Mouse (Mus musculus): ENCODE measurements at regions not wholly inside any gene's neighbourhood (a gene's known extent, or its start where the extent isn't known, plus 50 kb on each side); places are given as distances from the start of the nearest gene placed in this dataset.

DNA sequence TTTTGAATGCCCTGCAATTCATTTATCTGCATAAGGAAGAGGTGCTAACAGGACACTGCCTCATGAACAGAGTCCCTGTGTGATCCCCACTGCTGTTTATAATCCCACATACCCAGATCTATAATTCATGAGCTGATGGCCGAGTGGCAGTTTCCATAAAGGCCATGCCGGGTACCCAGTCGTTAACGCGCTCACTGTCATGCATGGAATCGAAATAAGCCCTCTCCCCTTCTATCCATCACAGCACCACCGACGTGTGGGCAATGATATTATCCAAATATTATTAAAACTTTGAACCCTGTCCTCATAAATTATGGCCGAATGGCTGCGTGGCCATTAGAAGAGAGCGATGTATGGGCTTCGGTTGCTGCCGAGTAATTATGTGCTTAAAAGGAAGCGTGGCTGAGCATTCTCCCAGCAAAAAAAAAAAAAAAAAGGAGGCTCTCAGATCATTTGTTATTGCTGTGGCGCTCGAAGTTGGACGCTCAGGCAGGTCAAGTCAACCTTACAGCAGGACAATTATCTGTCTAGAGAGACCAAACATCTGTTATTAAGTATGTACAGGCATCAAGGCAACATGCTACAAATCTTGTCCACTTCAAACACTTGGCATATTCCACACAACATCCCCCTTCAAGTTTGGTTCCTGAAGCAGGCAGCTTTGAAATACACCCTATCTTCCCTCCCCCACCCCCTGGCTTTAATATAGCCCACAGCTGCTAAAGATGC, 109.1 kb upstream of the Sall1 start:
- POLR2A ChIA-PET, result no interaction called here
- in situ Hi-C loops (cut with MboI; ENCODE audit: low pct_unique_long_range_greater_than_20kb), result no loop called here
- H3K27me3 ChIP-seq, result peaks cover 33% of the 10 kb centered on the region
- DNase-seq (ENCODE audit: low read depth, low spot score), result no peak
- ATAC-seq, result no peak
- CTCF ChIA-PET, result no interaction called here
- no peak for TF ChIP-seq CTCF (IDR thresholded peaks at IDR 0.05)

DNA sequence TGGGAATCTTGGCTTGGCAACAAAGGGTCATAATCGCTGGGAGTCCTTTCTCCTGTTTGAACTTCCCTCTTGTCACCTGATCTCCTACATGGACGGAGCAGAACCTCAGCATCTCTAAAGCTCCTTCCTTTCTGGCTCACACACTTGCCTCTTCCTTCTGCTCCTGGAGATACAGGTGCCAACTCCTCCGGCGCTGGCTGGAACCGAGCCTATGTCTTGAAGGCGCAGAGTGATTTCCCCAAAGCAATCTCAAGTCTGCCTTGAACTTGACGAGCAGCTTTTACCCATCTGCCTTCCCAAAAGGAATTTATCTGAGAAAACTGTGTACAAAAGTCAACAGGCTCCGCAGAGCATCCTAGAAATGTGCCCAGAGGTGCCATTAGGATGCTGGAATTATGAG, 108.4 kb upstream of the Sall1 start:
- ChIA-PET POLR2A (no interaction called here), CTCF (interaction anchor here (1.0 kb wide), 1 partner anchor 100 kb away, joined by 4 read pairs; no protein-coding TSS in a partner anchor)
- no peak for ATAC-seq
- in situ Hi-C loops (cut with MboI; ENCODE audit: low pct_unique_long_range_greater_than_20kb), result no loop called here
- no peak for DNase-seq (ENCODE audit: low read depth, low spot score)
- H3K27me3 ChIP-seq, result peaks cover 31% of the 10 kb centered on the region
- TF ChIP-seq CTCF (IDR thresholded peaks at IDR 0.05), result no peak

DNA sequence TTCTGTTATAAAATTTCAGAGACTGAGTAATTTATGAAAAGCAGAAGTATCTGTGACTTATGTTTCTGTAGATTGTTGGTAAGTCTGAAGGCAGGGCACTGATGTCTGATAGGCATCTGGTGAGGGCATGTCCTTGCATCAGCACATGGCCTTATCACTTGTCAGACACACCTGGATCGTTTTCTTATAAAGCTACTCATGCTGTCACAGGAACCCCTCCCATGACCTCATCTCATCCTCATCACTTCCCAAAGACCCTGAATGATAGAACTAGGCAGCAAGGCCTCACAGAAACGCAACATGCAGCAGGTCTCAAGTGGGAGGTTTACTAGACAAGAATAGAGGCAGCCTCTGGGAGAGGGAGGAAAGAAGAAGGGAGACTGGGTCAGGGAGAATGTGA, 107.0 kb upstream of the Sall1 start:
- ChIA-PET POLR2A (no interaction called here), CTCF (no interaction called here)
- H3K27me3 ChIP-seq, result peaks cover 23% of the 10 kb centered on the region
- no peak for DNase-seq (ENCODE audit: low read depth, low spot score)
- TF ChIP-seq CTCF (IDR thresholded peaks at IDR 0.05), result no peak
- in situ Hi-C loops (cut with MboI; ENCODE audit: low pct_unique_long_range_greater_than_20kb), result no loop called here
- ATAC-seq, result no peak

DNA sequence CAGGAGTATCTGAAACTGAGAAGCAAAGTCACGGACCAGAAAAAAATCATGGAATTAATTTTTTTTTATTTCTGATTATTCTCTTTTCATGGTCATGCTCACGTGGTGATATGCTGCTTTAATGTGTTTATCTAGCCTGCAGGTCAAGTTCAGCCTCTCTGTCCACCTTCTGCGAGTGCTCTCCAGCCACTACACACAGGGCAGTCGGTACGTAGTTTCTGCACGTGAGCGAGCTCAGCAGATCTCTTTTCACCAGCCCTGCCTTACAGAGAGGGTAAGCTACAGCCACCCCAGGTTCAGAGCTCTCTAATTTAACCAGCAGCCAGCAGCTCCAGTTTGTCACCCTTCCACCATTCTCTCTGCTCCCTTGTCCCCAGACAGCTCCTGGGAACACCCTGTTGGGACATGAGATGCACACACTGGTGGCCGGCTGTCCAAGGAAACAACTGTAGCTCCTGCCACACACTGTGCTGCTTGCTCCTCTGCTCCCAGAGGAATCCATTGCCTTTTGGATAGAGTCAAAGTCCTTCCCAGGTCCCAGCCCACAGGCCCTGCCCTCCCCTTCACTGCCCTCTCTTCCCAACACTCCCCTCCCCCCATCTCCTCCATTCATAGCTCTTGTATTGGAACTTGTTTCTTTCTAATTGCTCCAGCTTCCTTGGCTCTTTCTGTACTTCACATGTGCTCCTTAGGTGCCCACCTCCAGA, 97.7 kb upstream of the Sall1 start:
- TF ChIP-seq CTCF (IDR thresholded peaks at IDR 0.05), result no peak
- ATAC-seq (no peak), DNase-seq (ENCODE audit: low read depth, low spot score) (no peak)
- ChIA-PET POLR2A (no interaction called here), CTCF (interaction anchor here (1.8 kb wide), 1 partner anchor 8 kb away, joined by 6 read pairs; no protein-coding TSS in a partner anchor)
- peaks cover 6% of the 10 kb centered on the region for H3K27me3 ChIP-seq
- in situ Hi-C loops (cut with MboI; ENCODE audit: low pct_unique_long_range_greater_than_20kb), result no loop called here

DNA sequence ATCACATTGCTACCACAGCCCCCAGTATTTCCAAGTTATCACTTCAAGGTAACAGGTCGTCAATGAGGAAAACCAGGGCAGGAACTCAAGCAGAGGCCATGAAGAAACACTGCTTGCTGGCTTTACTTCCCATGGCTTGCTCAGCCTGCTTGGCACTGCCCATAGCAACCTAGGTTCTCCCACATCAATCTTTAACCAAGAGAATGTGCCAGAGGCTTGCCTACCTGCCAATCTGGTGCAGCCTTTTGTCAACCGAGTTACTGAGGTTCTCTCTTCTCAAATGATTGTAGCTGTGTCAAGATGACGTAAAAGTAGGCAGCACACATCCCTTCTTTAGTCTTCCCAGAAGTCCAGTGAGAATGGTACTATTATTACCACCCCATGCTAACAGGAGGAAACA, 95.9 kb upstream of the Sall1 start:
- ChIA-PET CTCF (interaction anchor here (1.2 kb wide), 1 partner anchor 29 kb away, joined by 3 read pairs; no protein-coding TSS in a partner anchor), POLR2A (no interaction called here)
- no peak for DNase-seq (ENCODE audit: low read depth, low spot score)
- ATAC-seq, result no peak
- in situ Hi-C loops (cut with MboI; ENCODE audit: low pct_unique_long_range_greater_than_20kb), result no loop called here
- TF ChIP-seq CTCF (IDR thresholded peaks at IDR 0.05), result no peak
- peaks cover 6% of the 10 kb centered on the region for H3K27me3 ChIP-seq

DNA sequence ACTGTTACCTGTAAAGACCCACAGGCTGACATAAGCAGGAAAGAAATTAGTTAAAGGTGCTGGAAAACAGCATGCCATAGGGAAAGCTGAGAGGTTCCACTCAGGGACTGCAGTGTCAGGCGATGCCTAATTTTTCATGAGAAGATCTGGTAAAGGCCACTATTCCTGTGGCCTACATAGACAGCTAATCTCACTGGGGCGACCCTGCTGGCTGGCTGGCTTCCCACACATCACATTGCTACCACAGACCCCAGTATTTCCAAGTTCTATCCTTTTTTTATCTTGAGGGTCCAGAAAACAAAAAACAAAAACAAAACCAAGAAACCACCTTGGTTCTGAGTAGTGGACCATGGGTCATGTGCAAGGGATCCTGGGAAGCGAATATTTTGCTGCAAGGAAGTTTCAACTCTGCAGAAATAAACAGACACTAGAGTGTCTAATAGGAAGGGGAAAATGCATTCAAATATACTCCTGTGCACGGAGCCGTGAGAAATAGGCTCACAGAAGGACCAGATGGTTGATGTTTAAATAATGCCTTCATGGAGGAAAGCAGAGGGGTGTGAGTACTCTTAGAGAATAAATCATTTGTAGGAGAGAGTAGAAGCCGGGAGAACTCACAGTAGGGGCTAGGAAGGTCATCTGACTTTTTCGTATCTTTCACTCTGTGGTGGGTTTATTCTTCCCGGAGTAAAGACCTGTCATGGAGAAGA, 94.6 kb upstream of the Sall1 start:
- TF ChIP-seq CTCF (IDR thresholded peaks at IDR 0.05), result no peak
- ATAC-seq, result no peak
- ChIA-PET POLR2A (no interaction called here), CTCF (no interaction called here)
- DNase-seq (ENCODE audit: low read depth, low spot score), result no peak
- H3K27me3 ChIP-seq, result peaks cover 6% of the 10 kb centered on the region
- in situ Hi-C loops (cut with MboI; ENCODE audit: low pct_unique_long_range_greater_than_20kb), result no loop called here

DNA sequence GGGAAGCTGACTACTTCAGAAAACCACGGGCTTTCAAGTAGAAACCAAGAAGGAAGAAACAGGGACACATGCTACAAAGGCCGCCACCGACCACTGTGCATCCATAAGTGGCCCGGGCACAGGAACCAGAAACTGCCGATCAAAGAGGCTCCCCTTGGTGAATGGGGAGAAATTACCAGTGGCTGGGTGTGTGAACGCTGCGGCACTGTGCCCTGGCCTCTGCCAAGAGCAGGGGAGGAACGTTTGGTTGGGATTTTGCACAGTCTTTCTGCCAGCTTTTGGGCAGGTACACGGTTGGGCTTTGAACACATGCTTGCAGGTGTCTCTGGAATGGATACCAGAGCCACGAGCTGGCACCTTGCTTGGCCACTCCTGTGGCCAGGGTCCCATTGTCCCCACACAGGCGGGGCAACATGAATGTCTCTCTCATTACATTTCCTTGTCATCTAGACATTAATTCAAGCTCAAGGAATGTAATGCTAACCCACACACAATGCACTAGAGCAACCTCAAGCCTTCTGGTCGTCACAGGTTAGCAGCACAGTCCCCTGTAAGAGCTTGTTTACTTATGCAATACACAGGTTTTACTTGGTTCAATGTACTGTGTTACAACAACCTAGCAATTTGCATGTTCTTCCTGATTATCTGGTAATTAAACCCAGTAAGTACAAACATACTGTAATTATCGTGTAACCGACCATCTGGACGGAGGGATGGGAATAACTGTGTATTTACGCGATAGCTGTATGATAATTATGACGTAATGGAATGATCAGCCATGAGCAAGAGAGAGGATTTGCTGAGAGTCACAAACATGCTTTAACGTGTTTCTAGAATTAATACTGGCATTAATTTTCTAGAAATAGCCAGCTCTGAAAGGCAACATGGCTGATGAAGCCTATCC, 90.9 kb upstream of the Sall1 start:
- DNase-seq (ENCODE audit: low read depth, low spot score), result no peak
- ATAC-seq, result no peak
- peaks cover 7% of the 10 kb centered on the region for H3K27me3 ChIP-seq
- in situ Hi-C loops (cut with MboI; ENCODE audit: low pct_unique_long_range_greater_than_20kb), result no loop called here
- ChIA-PET CTCF (no interaction called here), POLR2A (interaction anchor here (0.6 kb wide), 1 partner anchor 66 kb away, joined by 4 read pairs; no protein-coding TSS in a partner anchor)
- no peak for TF ChIP-seq CTCF (IDR thresholded peaks at IDR 0.05)

DNA sequence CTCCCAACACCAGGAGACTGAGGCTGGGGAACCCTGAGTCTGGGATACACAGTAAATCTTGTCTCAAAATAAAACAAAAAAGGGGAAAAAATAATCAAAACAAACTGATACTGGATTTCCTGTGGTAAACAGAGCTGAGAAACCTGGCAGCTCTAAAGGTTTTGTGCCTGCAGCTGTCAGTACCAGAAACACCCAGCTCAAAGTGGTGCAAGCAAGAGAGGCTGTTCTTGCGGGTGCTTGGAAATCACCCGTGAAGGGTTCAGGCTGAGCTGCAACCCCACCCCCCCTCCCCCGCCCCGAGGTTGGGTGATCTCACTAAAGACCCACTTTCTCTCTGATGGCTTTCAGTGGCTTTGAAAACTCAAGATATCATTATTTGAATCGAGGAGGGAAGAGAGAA, 90.1 kb upstream of the Sall1 start:
- no peak for DNase-seq (ENCODE audit: low read depth, low spot score)
- in situ Hi-C loops (cut with MboI; ENCODE audit: low pct_unique_long_range_greater_than_20kb), result no loop called here
- ChIA-PET POLR2A (no interaction called here), CTCF (interaction anchor here (1.6 kb wide), 1 partner anchor 8 kb away, joined by 6 read pairs; no protein-coding TSS in a partner anchor)
- no peak for TF ChIP-seq CTCF (IDR thresholded peaks at IDR 0.05)
- no peak for ATAC-seq
- H3K27me3 ChIP-seq, result peaks cover 7% of the 10 kb centered on the region

DNA sequence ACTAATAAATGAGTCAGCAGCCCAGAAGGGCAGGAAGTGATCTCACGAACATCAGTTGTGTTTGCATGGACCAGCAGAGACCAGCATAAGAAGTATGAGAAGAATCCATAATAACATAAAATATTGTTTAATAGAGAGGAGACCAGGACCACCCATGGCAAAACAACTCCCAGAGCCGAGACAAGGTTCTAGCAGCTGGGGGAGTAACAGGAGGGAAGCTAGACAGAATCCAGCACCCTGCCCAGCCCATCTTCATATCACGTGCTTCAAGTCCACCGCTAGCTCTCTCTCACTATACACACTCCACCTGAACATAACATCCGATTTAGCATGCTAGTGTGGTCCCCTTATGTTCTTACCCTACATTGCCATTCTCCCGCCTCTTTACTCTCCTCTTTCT, 77.1 kb upstream of the Sall1 start:
- CTCF ChIA-PET, result no interaction called here
- TF ChIP-seq CTCF (IDR thresholded peaks at IDR 0.05), result no peak
- ATAC-seq, result no peak
- in situ Hi-C loops (cut with MboI; ENCODE audit: low pct_unique_long_range_greater_than_20kb), result no loop called here
- DNase-seq (ENCODE audit: low read depth, low spot score), result no peak
- H3K27me3 ChIP-seq, result peaks cover 16% of the 10 kb centered on the region
- POLR2A ChIA-PET, result interaction anchor here (0.5 kb wide), 1 partner anchor 53 kb away, joined by 4 read pairs; no protein-coding TSS in a partner anchor

Data from Patski (cell line).